Mouse (Mus musculus) left cerebral cortex, postnatal 14 days (tissue): ENCODE results near the gene Recql5. TPM values are rescaled to one million over a fixed set of nuclear protein-coding genes. Genes with fewer than 3 reads are reported as not detected.

ENCODE experiments used
- DNase-seq, 2 experiments: peaks; one replicate each; pipeline ENCODE4 v3.0.0; 2021 to 2022; ENCODE audit warnings: low spot score in 2 of 2, mixed read lengths in 1 of 2
- intact Hi-C: fragments of 180-260 bp; cut with DNase I; formaldehyde crosslinking; loops from one replicate; pipeline ENCODE4 v1.15.1; 2025
- total RNA-seq, 2 experiments: library from RNA; stranded (reverse); gene quantifications; 2 replicates each; pipeline ENCODE4 v1.2.3; 2021

The Recql5 gene
- total RNA-seq, 2 experiments from 2014 or later = 19.8 to 22.4 TPM

DNA sequence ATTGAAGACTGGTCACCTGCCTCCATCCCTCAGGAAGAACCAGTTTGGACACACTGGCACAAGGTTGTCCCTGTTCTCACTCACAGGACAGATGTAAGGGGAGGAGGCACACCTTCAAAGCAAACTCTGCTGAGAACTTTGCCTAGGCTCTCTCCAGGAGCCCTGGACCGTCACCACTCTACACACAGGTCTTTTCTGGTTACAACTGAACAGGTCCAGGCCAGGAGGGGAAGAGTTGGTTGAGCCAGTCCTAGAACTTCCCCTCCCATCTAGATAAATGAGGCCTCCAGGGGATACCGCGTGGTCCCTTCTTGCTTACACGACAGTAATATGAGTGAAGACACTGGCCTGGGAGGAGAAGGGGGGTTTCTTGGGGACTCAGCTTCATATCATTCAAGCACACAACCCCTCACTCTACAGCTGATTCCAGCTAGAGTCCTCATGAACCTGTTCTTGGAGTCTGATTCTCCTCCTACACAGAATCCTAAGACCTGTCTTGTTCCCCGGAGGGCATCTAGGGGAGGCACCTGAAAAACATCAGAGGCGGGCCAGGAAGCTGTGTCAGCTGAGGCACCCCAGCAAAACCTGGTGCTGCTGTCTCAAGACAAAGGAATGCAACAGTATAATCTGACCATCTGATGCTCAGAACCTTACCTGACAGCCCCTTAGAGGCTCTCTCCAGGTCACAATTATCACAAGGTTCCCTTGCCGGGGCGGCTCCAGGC lies 28.9 kb downstream of the Recql5 start:
- intact Hi-C loops = no loop called here

DNA sequence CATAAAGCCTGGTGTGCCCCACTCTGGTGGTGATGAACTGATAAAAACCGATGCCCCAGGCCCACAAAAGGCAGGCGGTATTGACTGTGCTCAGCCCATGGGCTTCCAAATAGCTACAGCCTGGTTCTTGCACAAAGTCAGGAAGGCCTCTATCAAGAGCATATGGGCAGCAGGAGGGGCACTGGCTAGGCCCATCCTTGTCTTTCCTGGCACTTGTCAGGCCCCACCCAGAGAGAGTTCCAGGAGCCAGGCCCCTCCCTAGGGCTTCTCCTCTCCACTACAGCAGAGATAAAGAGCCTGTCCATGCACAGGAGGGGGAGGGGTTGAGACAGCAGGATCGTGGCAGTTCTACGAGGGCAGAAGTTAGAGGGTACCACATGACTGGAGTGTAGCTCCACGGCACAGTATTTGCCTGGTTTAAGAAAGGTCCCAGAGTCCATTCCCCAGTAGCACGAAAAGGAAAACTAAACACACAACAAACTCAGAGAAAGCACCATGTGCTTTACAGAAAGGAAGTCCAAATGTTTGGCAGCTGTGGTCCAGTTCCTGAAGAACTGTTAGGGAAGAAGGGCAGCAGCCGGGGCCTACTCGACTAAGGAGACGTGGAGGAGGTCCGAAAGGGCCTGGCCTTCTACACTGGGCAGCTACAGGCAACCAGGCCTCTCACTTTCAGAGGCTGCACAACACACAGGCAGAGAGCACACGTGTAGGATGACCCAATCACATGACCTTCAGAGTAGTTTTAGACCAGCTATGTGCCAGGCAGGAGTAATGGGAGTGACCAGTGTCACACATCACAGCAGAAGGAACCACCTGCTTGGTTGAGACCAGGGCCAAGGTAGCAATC lies 29.7 kb downstream of the Recql5 start:
- intact Hi-C loops = no loop called here

More for the DNA sequence above, 28.9 kb downstream of the Recql5 start:
- DNase-seq = no peak

DNA sequence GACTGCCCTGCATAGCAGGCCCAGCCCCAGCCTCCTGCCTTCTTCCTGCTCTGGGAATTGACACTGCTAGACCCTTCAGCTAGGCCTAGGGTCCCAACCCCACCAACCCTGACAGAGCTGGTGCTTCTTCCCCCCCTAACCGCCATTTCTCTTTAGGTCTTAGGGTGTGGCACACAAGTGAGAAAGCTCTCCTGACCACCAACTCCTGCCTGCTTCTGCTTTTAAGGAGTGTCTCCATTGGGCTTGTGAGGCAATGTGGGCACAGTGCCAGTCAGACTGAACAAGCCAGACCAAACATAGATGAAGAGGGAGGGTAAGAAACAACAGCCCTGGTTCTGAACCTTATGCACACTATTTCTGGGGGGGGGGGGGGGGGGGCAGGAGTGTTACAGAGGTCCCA lies 30.4 kb downstream of the Recql5 start:
- DNase-seq = peak in 1 of 2 experiments; percentile 54
- intact Hi-C loops = no loop called here

More for the DNA sequence above, 29.7 kb downstream of the Recql5 start:
- DNase-seq = no peak

DNA sequence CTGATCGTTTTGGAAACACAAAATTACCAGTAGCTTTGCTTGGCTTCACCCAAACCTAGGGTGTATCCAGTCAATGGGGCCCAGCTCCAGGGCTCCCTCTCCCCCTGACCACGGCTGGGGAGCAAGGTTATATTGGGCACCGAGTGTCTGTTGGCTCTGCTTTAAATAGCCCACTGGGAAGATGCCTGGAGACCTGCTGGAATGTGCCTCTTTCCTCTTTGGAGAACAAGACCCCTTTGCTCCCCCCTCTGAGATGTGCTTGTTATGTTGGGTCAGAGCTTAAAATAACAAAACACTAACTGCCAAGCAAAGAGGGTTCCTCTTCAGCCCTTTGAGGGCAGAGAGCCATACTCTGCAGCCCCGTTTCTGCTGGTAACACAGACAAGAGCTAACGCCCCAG lies 31.1 kb downstream of the Recql5 start:
- DNase-seq = no peak
- intact Hi-C loops = no loop called here

DNA sequence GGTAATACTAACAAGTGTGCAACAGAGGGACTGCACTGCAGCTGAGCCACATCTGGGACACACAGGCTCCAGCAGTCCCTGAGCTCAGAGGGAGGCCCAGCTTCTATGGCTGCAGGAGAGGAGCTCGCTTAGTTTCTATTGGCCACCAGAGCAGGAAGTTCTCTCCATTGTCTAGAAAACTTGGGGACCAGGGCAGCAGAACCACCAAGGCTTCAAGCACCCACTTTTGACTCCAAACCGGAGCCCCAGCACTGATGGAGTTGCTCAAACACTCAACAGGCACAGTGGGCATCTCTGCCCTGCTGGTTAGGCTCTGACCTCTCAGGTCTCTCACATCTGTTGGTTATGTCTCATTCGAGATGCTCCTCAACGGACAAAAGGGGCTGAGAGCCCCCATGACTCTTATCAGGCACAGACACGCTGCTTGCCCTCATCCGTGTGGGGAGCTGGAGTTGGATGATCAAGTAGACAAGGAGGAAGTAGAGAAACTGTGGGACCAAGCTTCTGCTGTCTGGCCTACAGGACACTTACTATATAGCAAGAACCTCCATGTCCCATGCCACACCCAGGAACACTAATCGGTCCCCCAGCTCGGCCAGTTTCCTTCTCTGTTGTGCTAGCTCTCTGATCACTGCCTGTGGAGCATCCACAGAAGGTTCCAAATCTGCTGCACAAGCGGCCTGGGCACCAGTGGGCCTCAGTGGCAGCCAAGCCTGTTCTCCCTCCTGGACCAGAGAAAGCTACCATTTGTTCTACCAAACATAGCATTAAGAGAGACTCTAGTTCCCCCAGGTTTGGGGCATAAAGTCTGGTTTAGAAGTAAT lies 31.7 kb downstream of the Recql5 start:
- intact Hi-C loops = no loop called here
- DNase-seq = no peak

DNA sequence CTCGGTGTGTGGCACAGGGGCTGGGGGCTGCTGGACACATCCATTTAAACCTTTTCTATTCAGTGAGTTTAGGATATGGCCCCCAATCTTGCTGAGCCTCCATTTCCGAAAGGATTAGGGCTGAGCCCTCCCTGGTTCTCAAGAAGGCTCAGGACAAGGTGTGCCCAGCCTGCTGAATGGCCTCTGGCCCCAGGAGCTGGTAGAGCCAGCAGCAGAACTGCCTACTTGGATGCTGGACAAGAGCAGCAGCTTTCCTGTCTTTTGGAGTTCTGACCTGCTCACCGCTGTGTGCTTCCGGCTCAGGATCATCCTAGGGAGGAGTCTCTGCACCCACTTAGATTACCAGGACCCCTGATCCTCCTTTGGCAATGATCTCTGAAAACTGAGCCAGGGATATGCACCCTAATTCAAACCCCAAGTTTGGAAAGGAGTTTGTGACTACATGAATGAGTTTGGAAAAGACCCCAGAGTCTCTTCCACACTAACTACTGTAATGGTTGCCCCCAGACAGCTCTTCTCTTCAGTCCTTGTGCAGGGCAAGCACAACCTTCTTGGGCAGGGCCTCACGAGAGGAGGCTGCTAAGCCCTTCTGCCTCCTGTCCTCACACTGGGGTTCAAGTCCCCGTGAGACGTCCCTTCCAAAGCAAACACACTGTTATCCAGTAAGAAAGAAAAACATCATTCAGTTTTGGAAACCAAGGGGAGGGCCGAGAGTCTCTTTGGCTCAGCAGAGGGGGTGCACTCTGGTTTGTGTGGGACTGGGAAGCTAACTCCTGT lies 32.5 kb downstream of the Recql5 start:
- intact Hi-C loops = no loop called here

DNA sequence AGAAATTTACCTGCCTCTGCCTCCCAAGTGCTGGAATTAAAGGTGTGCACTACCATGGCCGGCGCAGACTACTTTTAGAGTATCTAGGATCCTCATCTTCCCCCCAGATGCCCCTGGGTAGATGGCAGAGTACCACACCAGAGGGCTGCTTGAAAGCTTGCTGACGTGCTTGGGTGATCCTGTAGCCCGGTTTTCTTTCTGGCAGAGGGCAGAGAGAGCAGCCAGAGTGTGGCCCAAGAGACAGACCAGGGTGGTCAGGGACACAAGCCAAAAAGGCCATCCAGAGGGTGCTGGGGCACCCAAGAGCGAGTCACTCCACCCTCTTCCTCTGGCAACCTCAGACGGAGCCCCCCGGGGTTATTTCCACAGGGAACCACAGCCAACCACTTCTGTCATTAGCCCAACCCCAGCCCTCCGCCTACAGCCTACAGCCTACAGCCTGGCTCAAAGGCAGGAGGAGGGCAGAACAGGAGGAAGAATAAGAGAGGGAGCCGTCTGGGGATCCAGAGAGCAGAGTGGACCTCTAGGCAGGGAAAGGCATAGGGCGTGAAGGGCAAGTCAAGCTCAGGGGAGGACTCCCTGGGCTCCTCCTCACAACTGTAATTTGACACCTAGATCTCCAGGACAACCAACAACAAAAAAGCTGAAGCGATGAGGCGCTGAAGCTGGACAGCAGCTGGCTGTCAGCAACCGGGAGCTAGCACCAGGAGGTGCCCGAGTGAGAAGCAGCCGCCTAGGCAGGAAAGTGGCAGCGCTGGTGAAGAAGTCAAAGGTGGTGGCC lies 33.6 kb downstream of the Recql5 start, which contains the start of gene Smim5:
TSS of gene Smim5 (plus strand) at position 481 of the 781 bp plus-strand sequence.
- intact Hi-C loops = no loop called here
- no peak for DNase-seq

More for the DNA sequence above, 32.5 kb downstream of the Recql5 start:
- DNase-seq = no peak

DNA sequence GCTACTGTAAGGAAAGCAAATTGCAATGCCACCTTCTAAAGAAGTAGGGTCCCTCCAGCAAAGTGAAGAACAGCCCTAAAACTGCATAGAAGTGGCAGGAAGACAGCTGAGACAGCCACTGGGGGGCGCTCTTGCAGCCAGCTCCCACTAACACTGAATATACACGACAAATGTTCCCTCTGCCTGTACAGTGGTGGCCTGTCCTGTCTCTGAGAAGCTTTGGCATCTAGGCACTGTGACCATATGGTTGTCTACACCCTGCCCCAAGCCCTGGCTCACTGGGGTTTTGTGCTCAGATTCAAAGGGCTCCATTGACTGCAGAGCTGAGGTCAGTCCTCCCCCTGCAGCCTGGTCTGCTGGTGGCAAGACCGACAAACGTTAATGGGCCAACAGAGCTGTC lies 34.4 kb downstream of the Recql5 start:
- DNase-seq = peak; percentile 42 to 78
- intact Hi-C loops = no loop called here

DNA sequence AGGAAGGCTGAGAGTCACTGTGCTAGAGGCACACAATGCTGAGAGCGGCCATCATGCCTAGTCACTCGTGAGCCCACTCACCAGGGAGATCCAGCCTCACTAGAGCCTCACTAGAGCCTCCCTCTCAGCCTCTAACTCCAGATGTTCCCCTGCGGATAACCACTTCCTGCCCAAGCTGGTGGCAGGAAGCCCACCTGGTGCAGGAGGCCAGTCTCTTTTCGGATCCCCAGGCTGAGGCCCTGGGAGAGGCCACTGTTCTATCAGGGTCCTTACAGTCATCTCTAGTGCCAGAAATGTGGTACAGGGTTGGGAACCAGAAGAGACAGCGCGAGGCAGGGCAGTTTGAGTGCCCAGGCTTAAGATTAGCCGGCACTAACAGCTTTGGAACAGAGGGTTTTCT lies 34.8 kb downstream of the Recql5 start:
- intact Hi-C loops = no loop called here
- no peak for DNase-seq

DNA sequence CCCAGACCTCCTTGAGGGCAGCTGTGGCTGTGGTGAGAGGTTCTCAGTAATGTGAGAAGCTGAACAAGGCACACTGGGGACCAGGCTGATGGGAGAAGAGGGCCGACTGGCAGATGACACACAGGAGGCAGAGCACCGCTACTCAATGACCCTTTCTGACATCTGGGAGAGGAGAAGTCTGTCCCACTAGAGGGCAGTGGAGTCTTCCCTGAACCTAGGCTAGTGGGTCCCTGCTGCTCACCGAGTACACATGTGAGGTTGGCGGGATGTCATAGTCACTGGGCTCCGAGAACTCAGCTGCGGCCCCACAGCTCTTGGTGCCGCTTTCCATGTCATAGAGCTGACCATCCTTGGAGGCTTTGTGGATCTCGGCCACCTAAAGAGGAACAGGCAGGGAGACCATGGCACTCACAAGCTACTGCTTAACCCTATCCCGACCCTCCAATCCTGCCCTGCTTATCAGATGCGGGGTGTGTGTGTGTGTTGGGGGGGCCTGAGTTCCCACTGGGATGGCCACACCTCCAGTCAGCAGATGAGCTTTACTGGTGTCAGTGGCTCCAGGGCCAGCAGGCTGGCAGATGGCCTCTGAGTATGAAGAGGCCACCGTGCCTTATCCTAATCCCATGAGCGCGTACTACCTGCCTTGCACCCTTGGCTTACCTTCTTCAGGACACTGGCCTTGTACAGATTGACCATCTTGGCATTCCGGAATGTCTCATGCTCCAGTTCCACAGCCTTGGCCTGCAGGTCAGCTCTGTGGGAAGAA lies 38.3 kb downstream of the Recql5 start:
- DNase-seq = no peak
- intact Hi-C loops = no loop called here

DNA sequence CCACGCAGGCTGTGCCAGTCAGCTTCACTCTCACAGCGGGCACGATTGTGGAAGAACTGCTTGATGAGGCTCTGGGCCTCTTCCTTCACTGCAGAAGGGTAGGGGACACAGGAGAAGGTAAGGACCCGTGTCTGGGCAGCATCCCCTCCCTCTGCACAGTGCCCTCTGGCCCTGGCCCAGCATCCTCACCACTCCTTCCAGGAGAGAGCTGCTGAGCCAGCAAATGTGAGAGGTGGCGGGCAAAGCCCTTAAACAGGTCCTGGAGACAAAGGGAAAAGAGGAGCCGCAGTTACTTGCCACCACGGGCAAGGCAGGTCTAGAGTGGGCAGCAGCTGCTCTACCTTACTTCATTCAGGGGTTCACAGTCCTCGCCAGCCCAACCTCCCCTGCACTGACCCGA lies 40.2 kb downstream of the Recql5 start:
- no peak for DNase-seq
- intact Hi-C loops = no loop called here

DNA sequence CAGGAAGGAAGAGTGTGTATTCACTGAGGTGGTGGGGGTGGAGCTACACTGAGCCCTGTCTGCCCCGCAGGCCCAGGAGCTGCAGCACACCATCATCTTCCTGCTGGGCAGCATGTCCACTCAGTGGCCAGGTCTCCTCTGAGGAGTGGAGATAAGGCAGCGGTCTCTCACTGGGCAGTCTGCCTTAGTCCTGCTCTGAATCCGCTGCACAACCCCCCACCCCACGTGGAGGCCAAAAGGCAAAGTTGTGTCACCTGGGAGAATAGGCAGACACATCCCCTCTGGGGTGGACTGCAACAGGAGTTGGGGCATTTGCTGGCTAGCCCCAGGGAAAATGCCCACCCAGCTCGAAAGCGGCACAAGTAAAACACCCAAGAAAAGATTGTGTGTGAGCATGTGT lies 41.1 kb downstream of the Recql5 start:
- no peak for DNase-seq
- intact Hi-C loops = no loop called here

DNA sequence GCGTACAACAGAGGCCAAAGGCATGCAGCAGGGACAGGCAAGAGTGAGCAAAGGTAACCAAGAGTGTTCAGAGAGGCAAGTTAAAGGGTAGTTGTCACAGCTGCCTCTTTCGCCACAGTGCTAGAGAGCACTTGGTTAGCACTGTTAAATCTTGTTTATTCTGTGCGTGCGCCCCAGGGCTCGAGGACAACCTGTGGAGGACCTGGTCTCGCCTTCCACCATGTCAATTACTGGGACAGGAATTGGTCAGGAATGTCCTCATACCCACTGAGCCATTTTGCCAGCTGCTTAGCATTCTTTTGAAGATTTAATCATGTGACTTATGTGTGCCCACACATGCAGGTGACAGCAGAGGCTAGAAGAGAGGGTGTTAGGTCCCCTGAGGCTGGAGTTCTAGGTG lies 44.1 kb downstream of the Recql5 start:
- no peak for DNase-seq
- intact Hi-C loops = no loop called here

DNA sequence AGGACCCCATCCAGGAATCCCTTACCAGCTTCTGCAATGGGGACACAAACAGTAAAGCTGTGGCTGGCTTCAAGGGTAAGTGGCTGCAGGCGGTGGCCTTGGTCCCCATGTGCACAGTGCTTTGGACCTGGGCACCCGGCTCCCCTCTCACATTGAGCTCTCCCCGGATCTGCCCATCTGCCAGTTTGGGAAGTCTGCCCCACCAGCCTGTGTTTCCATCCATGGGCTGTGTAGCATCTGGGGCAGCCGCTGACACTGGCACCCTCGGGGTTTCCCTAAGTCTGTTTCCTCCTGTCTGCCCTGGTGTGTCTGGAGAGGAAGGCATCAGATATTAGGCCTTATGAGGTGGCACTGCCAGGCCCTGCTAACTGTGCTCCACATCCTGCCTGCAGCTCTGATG lies 45.3 kb downstream of the Recql5 start:
- DNase-seq = no peak
- intact Hi-C loops = no loop called here

DNA sequence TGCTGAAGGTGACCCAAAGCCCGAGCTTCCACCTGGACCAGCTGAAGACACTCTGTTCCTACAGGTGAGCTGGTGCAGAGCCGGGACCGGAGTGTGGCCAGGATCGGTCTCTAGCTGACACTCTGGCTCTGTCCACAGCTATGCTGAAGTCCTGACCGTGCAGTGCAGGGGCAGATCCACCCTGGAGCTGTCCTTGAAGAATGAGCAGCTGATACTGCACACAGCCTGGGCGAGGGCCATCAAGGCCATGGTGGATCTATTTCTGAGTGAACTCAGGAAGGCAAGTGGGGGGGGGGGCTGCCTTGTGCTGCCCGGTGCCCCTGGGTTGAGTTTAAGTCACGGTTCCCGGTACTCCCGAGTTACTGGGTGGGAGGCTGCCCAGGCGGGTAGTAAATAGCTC lies 46.8 kb downstream of the Recql5 start:
- intact Hi-C loops = no loop called here
- DNase-seq = no peak

DNA sequence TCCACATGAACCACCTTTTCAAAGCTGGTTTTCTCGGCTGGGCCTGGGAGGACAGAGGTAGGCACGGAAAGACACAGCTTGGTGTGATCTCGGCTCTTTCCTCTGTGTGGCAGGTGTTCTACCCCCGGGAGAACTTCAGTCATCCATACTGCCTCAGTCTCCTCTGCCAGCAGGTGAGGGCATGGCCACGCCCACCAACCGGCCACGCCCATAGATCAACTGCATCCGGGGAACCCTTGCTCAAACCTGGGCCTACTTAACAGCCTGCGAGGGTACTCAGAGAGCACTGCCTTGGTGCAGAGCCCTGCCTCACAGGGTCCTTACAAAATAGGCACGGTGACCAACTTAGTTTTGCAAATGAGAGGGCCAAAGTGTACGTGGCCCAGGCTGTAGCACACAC lies 48.0 kb downstream of the Recql5 start:
- intact Hi-C loops = no loop called here
- DNase-seq = no peak

DNA sequence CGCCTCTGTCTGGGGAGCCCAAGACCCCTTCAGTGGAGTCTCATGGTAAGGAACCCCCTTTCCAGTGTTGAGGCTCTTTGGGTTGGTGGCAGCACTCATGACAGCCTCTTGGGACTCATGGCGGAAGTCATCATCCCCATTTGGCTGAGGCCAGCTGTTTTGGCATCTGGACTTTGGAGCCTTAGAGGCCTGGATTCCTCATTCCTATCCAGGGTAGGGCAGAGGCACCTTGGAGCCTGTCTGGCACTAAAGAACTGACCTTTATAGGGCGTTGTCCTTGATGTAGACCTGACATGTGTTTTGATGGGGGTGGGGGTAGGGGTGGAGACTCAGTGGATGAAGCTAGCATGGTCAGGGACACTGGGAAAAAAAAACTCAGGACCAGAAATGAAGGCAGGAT lies 48.9 kb downstream of the Recql5 start:
- DNase-seq = no peak
- intact Hi-C loops = no loop called here

DNA sequence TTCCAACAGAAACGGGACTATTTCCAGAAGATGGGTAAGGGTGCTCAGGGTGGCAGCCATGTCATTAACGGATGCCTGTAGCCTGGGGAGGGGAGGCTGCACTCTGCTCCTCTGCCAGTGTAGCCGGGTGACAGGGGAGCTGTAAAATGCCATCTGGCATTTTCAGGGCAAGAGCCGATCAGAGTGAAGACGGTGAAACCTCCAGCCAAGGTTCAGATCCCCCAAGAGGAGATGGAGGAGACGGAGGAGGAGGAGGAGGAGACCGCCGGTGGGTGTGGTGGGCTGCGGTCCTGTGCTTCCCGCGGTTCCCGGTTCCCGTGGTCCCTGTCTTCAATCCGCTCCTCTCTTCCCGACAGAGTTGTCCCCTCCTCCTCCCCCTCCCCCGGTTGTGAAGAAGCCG lies 50.0 kb downstream of the Recql5 start:
- intact Hi-C loops = no loop called here
- no peak for DNase-seq
